Mouse (Mus musculus) T-cell, adult 2 months (primary cell): Measurements from ENCODE around the gene Nudt5.

Experiments
- DNase-seq: peaks from one replicate; pipeline ENCODE4 v3.0.0; 2022; ENCODE audit warnings: low spot score

Nudt5 gene

GRCm38 (mm10) chr2:5867681-5868080 lies 22.9 kb downstream of the Nudt5 start:
- DNase-seq, result no peak

GRCm38 (mm10) chr2:5869746-5870145 lies 24.9 kb downstream of the Nudt5 start:
- DNase-seq, result no peak

GRCm38 (mm10) chr2:5877446-5877845 lies 32.6 kb downstream of the Nudt5 start:
- DNase-seq, result no peak

- DNase-seq, result no peak
These were observed 44.0 kb downstream of the Nudt5 start for GRCm38 (mm10) chr2:5888865-5889264.

GRCm38 (mm10) chr2:5889412-5889811 lies 44.6 kb downstream of the Nudt5 start:
- DNase-seq, result no peak

- DNase-seq, result no peak
These were observed 49.5 kb downstream of the Nudt5 start for GRCm38 (mm10) chr2:5894296-5894695.

- DNase-seq, result peak; percentile 93
These were observed 50.2 kb downstream of the Nudt5 start, which contains the start of gene Sec61a2 for GRCm38 (mm10) chr2:5894843-5895570. Gene Sec61a2 (minus strand): TSS chr2:5895432.

- DNase-seq, result peak; percentile 16
These were observed 55.3 kb downstream of the Nudt5 start for GRCm38 (mm10) chr2:5900145-5900544.

- DNase-seq, result no peak
These were observed 61.3 kb downstream of the Nudt5 start for GRCm38 (mm10) chr2:5906092-5906491.

- DNase-seq, result peak; percentile 28
These were observed 61.8 kb downstream of the Nudt5 start for GRCm38 (mm10) chr2:5906625-5907024.

- no peak for DNase-seq
These were observed 66.6 kb downstream of the Nudt5 start for GRCm38 (mm10) chr2:5911282-5911965.
